Mouse (Mus musculus): ENCODE data around the gene Vmn2r97. TPM values are rescaled to one million over a fixed set of nuclear protein-coding genes. Genes with fewer than 3 reads are reported as not detected.

The Vmn2r97 gene
- 0.04 and 0.07 TPM in 2 replicates for polyA plus RNA-seq (2015; fragmentation: Nextera tagmentation; extraction: Ambion mirVana)

DNA sequence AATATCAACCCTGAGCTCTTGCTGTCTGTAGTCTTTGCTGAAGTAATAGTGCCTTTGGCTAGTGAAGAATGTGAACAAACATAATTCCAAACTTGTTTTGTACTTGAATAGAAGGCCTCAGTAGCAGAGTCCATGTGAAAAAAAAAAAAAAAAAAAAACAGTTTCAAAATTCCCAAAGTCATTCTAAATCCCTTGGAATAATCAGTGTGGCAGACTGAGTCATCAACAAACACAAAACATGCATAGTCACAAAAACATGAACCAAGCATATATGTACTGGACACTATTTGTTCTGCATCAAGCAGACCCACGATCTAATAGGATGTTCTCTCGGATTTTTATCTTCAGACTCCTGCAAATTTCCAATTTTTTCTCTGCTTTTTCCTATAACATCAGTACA lies at the start of gene Vmn2r97:
Vmn2r97 (plus strand) TSS at position 301 of the 400 bp plus-strand sequence.

Other genes starting within 250 kb of the Vmn2r97 start
- gene Vmn2r98, start 139.2 kb downstream of the Vmn2r97 start, polyA plus RNA-seq (2015; fragmentation: Nextera tagmentation; extraction: Ambion mirVana), result not detected in 2 replicates